13 mouse cellular contexts compared by ENCODE assay signal in genomic region chr4:97127780-97128179, GRCm38 (mm10). TPM values are rescaled to one million over a fixed set of nuclear protein-coding genes. Genes with fewer than 3 reads are reported as not detected.
DNase-seq lines count a peak whose midpoint lies in the region; ATAC-seq and TF ChIP-seq lines count a peak whose summit lies in the region.
"Had no signal": no experiment of that assay in that cellular context is flagged by ENCODE, and none has a peak within 500 bp of the region (broad histone marks: within the 10 kb centered on the region; RNA-seq: fewer than 3 reads in every experiment).

No protein-coding gene starts in this region.

- DNase-seq in forebrain, postnatal 0 days: peak; percentile 80
- no peak for DNase-seq in forebrain, embryonic 10.5 days (ENCODE audit: extremely low spot score, low spot score)
- DNase-seq in urinary bladder, postnatal 14 days (ENCODE audit: low spot score): peak; percentile 3
- no peak for DNase-seq in urinary bladder, postnatal 4 days (ENCODE audit: low spot score in 2 of 2)
- peak; percentile 9 to 16 for DNase-seq in left cerebral cortex, adult 2 months (ENCODE audit: extremely low spot score in 1 of 2, low spot score in 2 of 2)
- no peak for DNase-seq in spleen, postnatal 4 days (ENCODE audit: low spot score in 2 of 2)
- DNase-seq in yolk sac, embryonic 10.5 days (ENCODE audit: low spot score): no peak
- DNase-seq: thymus, adult 18-20 months had no signal

- WGBS in forebrain, postnatal 0 days: 44% methylated on average over 4 of the region's 4 CpGs
- 66% methylated on average over 4 of the region's 4 CpGs for WGBS in forebrain, embryonic 10.5 days

- H3K9me3 ChIP-seq in forebrain, postnatal 0 days (ENCODE audit: low read length): no peaks in the 10 kb centered on the region
- H3K9me3 ChIP-seq in forebrain, embryonic 10.5 days: no peaks in the 10 kb centered on the region
- H3K9me3 ChIP-seq: hindbrain, embryonic 10.5 days had no signal

- no peak for TF ChIP-seq CTCF in forebrain, postnatal 0 days (IDR thresholded peaks at IDR 0.05; ENCODE audit: low read depth)
- no peak for TF ChIP-seq CTCF in left cerebral cortex, adult 2 months (IDR thresholded peaks at IDR 0.05)

- no peaks in the 10 kb centered on the region for H3K27me3 ChIP-seq in forebrain, postnatal 0 days (ENCODE audit: insufficient read depth, low read length)
- H3K27me3 ChIP-seq in forebrain, embryonic 10.5 days (ENCODE audit: poor library complexity, severe bottlenecking): no peaks in the 10 kb centered on the region

- intact Hi-C loops in left cerebral cortex, adult 2 months (cut with DNase I): no loop called here

- H3K9ac ChIP-seq in forebrain, postnatal 0 days: no peak overlapping the region
- H3K9ac ChIP-seq: liver, embryonic 14.5 days had no signal

- ATAC-seq in forebrain, postnatal 0 days: peak; percentile 94

- H3K36me3 ChIP-seq in forebrain, postnatal 0 days (ENCODE audit: insufficient read depth): no peaks in the 10 kb centered on the region
- no peaks in the 10 kb centered on the region for H3K36me3 ChIP-seq in forebrain, embryonic 10.5 days (replicated peaks)
- H3K36me3 ChIP-seq: hindbrain, embryonic 10.5 days had no signal

- H3K4me1 ChIP-seq in forebrain, postnatal 0 days (ENCODE audit: insufficient read depth): no peaks in the 10 kb centered on the region
- no peaks in the 10 kb centered on the region for H3K4me1 ChIP-seq in forebrain, embryonic 10.5 days
- H3K4me1 ChIP-seq: hindbrain, embryonic 10.5 days had no signal

- H3K4me3 ChIP-seq in forebrain, postnatal 0 days (ENCODE audit: low read depth, low read length): no peak overlapping the region
- no peak overlapping the region for H3K4me3 ChIP-seq in forebrain, embryonic 10.5 days
- no peak overlapping the region for H3K4me3 ChIP-seq in left cerebral cortex, adult 2 months
- H3K4me3 ChIP-seq: hindbrain, embryonic 10.5 days had no signal

- no peak overlapping the region for H3K27ac ChIP-seq in forebrain, postnatal 0 days (ENCODE audit: low read depth, low read length)
- H3K27ac ChIP-seq in forebrain, embryonic 10.5 days: no peak overlapping the region
- no peak overlapping the region for H3K27ac ChIP-seq in left cerebral cortex, adult 2 months
- H3K27ac ChIP-seq: hindbrain, embryonic 10.5 days; kidney, postnatal 0 days; liver, embryonic 14.5 days had no signal

- no peak overlapping the region for H3K4me2 ChIP-seq in forebrain, postnatal 0 days (ENCODE audit: low read depth)

RNA-seq across cellular contexts. Expression of gene Gm10192, which starts 55.2 kb away (rescaled TPM):
- total RNA-seq in forebrain, postnatal 0 days (2014; rRNA removed): not detected in 2 replicates
- polyA plus RNA-seq in forebrain, postnatal 0 days (2015; fragmentation: Nextera tagmentation; extraction: Ambion mirVana): not detected in 2 replicates
- polyA plus RNA-seq in forebrain, embryonic 10.5 days (2016; fragmentation: Nextera tagmentation; extraction: Ambion mirVana): not detected in 2 replicates
- not detected for total RNA-seq in left cerebral cortex, adult 2 months (2021)
- total RNA-seq: gastrocnemius, postnatal 4 days had no signal
- polyA plus RNA-seq: cortical plate, adult 2 months; hindbrain, embryonic 10.5 days; kidney, postnatal 0 days; liver, embryonic 14.5 days had no signal

Comparison
In these comparisons a context has a peak if more than half of its experiments do, and no peak if none do; other contexts are left out.
1. DNase-seq: peak in forebrain, postnatal 0 days (single experiment), urinary bladder, postnatal 14 days (single experiment) and left cerebral cortex, adult 2 months (2 of 2); none in forebrain, embryonic 10.5 days (single experiment), urinary bladder, postnatal 4 days (0 of 2), spleen, postnatal 4 days (0 of 2) and yolk sac, embryonic 10.5 days (single experiment).